Mouse (Mus musculus) induced T-regulatory cell, adult 2 months (primary cell): ENCODE measurements around the gene Aipl1.
"Not testable (repeated sequence)": the region's sequence is repeated elsewhere in the genome, so short reads cannot be mapped to it uniquely, and the experiment has no call there.

Source experiments
- DNase-seq: peaks from one replicate; pipeline ENCODE4 v3.0.0-alpha.2; 2012; ENCODE audit warnings: low read depth

Gene Aipl1

GRCm38 (mm10) chr11:72016518-72017252 lies 20.6 kb downstream of the Aipl1 start:
- no peak for DNase-seq

- no peak for DNase-seq
These were observed 22.6 kb downstream of the Aipl1 start for GRCm38 (mm10) chr11:72014674-72015073.

DNA sequence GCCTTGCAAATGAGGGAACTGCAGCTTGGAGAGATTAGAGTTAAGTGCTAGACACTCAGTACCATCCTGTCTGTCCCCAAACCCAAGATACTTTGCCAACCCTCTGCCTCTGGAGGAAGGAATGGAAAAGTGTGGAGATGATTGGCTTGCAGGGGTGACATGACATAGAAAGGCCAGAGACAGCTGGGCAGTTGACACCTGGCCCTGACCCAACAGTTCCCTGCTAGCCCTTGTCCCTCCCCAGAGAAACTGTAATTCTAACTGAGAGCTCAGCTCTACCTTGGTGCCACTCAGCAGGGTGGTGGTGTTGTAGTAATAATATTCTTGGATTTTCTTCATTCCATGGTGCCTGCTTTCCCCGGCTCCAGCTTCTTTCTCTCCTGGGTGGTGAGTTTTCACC lies 25.4 kb downstream of the Aipl1 start:
- DNase-seq = no peak

- DNase-seq = peak; percentile 54
These were observed 26.2 kb downstream of the Aipl1 start for GRCm38 (mm10) chr11:72010940-72011722.

DNA sequence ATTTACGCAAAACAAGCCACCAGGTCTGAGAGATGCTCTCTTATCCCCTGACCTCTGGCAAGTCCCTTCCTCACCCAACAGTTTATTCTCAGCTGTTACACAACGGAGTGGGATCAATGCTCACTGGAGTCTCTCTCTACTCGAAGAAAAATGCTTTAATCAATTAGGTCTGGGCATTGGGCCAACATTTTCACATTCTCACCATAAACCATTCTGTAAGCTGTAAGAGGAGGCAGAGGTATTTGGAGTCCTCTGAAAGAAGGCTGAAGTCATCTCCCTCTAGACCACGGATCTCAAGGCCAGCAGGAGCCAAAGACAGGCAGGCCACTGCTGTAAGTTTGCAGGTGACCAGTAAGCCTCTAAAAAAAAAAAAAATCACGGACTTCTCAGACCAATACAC lies 26.9 kb downstream of the Aipl1 start:
- DNase-seq = no peak

GRCm38 (mm10) chr11:72005547-72005946 lies 31.8 kb downstream of the Aipl1 start:
- DNase-seq = no peak

DNA sequence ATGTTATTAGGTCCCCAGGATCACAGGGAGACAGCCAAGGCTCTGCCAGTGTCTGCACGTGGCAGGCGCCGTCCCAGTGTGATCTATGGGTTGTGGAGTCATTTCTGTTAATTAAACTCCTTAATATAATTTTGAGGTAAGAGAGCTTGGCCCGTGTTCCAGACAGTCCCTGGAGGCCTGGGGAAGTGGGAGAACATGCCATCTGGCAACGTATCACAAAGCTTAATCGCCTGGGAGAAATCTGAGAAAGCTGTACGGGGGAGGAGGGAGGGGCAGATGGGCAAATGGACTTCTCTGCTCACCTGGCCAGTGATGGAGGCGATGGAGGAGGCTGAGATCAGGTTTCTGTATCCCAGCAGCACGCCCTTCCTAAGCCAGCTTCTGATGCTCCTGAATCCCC lies 34.1 kb downstream of the Aipl1 start:
- no peak for DNase-seq

DNA sequence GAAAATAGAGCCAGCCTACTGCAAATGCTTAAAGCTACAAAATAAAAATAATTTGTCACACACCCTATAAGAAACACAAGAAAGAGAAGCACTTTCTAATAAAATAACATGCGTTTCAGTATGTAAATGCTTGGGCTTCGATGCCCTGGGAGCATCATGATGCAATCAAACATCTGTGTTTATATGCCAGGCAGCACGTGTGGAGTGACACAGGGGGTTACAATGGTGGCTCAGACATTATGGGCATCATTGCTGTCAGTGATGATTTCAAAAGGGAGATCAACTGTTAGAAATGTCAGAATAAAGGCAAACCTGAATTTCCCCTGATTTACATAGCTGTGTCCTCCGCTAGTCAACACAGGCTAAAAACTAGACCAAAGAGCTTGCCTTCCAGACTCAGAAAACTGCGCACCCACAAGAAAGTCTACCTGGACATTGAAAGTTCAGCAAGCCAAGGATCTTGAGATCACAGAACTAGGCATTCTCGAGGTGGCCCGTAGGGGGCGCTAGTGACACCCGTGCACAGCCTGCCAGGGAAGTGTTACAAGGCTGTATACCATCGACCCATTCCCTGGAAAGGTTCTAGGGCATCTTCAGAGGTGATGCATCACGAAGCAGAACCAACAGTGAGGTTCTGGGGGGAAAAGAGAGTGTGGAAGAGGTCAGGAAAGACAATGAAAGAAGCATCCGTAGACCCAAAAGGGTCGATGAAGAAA lies 35.0 kb downstream of the Aipl1 start:
- peak; percentile 71 for DNase-seq

- peak; percentile 77 for DNase-seq
These were observed 37.1 kb downstream of the Aipl1 start for GRCm38 (mm10) chr11:72000194-72000593.

DNA sequence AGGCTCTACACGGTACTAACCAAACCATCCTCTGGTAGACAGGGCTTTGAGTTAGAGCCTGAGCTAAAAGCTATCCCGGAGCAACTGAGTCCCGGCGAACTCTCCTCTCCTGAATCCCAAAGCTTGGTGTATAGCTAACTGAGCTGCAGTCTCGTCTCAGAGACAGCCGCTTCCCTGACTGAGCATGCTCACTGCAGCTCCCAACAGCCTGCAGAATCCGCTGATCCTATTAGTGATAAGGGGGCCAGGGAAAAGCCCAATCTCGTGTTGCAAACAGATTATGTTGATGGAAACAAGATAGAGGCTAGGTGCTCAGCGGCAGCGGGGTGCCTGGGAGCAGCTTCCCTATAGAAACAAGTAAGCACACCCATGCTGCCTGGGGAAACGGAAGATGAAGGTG lies 40.5 kb downstream of the Aipl1 start:
- peak; percentile 44 for DNase-seq

DNA sequence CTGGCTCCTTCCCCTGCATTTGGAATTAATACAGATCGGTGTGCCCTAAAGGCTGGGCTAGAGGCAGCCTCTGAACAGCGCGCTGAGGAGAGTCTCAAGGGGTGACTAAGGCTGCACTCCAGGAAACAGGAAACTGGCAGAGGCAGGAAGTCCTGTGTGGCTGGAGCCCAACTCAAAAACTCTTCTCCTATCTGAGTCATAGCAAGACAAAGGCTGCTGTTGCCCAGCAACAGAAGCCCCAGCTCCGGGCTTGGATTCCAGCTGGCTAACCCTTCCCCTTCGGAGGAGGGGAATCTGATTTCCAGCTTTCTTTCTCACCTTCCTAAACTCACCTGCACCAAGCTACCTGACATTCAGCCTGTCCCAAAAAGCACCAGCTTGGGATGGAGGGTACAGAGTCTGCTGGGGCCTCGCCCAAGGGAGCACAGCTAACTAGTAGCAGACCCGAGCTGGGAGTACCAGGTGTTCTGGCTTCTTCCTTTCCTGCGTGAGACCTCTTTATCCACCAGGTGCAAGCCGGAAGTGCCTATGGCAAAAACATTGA lies 41.3 kb downstream of the Aipl1 start:
- peak; percentile 84 for DNase-seq

GRCm38 (mm10) chr11:71992438-71992837 lies 44.9 kb downstream of the Aipl1 start:
- no peak for DNase-seq

DNA sequence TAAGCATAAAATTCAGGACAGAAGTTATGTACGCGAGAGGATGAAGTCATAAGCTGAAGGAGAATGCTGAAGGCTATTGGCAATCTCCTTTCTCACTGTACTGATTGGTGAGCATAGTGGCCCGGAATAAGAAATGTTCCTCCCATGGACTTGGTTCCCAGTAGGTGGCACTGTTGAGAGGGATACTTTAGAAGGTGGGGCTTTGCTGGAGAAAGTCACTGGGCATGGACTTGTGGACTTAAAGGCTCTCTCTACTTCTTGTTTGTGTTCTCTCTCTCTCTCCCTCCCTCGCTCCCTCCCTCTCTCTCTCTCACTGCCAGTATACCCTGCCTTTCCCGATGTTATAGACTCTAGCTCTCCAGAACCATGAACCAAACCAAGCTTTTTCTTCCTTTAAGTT lies 45.8 kb downstream of the Aipl1 start:
- peak; percentile 84 for DNase-seq

- DNase-seq = not testable (repeated sequence)
These were observed 47.9 kb downstream of the Aipl1 start for GRCm38 (mm10) chr11:71989407-71989806.

DNA sequence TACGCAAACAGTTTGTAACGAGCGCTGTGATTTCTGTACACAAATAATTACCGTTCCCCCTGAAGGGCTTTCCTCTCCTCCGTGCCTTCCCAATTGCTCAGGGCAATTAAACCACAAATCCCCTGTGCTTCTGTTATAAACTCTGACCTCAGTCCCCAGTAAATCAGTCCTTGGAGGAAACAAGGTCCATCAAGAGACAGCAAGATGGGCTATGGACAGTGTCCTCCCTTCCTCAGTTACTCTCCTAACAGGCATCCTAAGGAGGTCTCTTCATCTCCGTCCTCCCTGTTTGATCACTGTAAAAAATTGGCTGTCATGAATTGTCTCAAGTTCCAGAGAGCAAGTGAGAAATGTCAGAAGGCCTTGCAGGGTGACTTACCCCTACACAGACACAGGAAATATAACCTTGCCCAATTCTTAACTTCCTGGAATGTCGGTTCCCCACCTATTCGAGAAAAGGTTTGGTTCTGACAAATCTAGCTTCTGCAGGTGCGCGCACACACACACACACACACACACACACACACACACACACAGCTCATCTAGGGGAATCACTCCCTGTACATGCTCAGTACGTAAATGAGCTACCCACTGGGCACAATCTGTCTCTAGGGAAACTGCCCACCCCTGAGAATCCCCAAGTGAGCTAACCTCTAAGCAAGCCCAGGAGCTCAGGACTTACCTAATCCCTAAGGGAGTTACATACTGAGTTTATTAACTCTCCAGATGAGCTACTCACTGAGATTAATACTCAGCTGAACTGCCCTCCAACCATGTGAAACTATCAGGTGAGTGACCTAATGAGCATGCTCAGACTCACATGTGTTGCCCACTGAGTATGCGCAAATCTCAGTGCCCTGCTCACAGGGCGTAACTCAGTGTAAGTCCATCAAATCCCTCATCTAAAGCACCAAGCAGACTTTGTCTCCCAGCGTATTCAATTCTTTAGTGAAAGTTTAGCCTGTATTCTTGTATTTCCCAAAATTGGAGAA lies 49.9 kb downstream of the Aipl1 start:
- no peak for DNase-seq

DNA sequence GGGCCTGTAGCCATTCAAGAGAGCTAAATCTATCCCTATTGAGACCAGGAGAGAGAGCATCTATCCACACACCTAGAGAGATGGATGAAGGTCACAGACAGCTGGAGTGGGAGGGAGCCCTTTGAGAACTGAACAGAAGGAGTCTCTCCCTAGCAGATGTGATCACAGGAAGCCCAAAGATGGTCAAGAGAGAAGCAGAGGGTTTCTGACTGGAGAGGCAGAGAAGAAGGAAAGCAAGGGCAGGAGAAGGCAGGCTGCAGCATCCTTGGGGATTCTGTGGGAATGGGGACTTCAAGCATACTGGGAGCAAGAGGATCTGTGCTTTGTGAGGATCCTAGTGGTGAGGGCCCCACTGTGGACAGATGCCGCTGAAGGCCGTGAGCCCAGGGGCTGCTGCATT lies 51.5 kb downstream of the Aipl1 start:
- no peak for DNase-seq

GRCm38 (mm10) chr11:71985101-71985711 lies 52.1 kb downstream of the Aipl1 start:
- DNase-seq = no peak

DNA sequence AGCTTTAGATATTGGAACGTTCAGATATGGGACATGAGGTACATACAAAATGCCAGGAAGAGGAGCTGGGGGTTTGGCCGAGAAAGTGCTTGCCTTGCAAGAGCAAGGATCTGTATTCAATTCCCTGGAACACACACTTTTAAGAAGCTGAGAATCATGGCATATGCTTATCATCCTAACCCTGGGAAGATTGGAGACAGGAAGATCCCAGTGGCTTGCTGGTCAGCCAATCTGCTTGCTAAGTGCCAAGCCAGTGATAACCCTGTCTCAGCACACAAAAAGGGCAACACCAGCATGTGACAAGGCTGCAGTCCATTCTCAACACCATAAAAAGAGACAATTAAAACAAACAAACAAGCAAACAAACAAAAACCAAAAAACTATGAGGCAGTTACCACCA lies 53.2 kb downstream of the Aipl1 start:
- no peak for DNase-seq
